Mouse (Mus musculus) bone marrow, adult 2 months (tissue): ENCODE measurements around the gene Col25a1. TPM values are rescaled to one million over a fixed set of nuclear protein-coding genes. Genes with fewer than 3 reads are reported as not detected.

Experiments
- H3K27ac ChIP-seq: fragments of 200-500 bp; 2 replicates; pipeline ENCODE4 v1.5.1; 2012; ENCODE audit warnings: low read depth, mild to moderate bottlenecking, control low read depth, inconsistent platforms, low read length; ENCODE audit not compliant: control insufficient read depth, poor library complexity, insufficient read depth
- H3K4me1 ChIP-seq: fragments of 200-500 bp; 2 replicates; pipeline ENCODE4 v1.6.1; 2011; ENCODE audit warnings: low read length; ENCODE audit not compliant: control insufficient read depth, insufficient read depth
- H3K4me3 ChIP-seq: fragments of 200-500 bp; replicated peaks from 2 replicates; pipeline ENCODE3; 2011; ENCODE audit warnings: mild to moderate bottlenecking, low read depth, low read length, control low read depth; ENCODE audit not compliant: control insufficient read depth
- CTCF ChIP-seq: fragments of 200-500 bp; IDR thresholded peaks from 2 replicates; pipeline ENCODE4 v1.5.1; 2011; ENCODE audit warnings: low read length, control low read depth; ENCODE audit not compliant: control insufficient read depth, insufficient read depth
- POLR2A ChIP-seq: fragments of 200-500 bp; IDR thresholded peaks from 2 replicates; pipeline ENCODE4 v1.6.1; 2011; ENCODE audit warnings: low read depth, mild to moderate bottlenecking, control low read depth, low read length, borderline replicate concordance; ENCODE audit not compliant: control insufficient read depth
- WGBS: fragments of 180-500 bp; shearing (Covaris S2); methylation state at CpG from one replicate; pipeline ENCODE4 v1.1.7; 2018; 5-methylcytosine and 5-hydroxymethylcytosine counted together
- polyA plus RNA-seq: library from polyadenylated mRNA; stranded (reverse); fragments of >200 nt; gene quantifications from 2 replicates; pipeline ENCODE4 v1.2.4, GENCODE M21; 2011; ENCODE audit warnings: low replicate concordance; ENCODE audit not compliant: missing spikeins, insufficient read depth, insufficient read length

Gene Col25a1
- polyA plus RNA-seq, 1 experiment, result not detected

GRCm38 (mm10) chr3:130360813-130361212 is 229.5 kb downstream of the Col25a1 start:
- no peak overlapping the region for H3K27ac ChIP-seq
- no peak for TF ChIP-seq CTCF
- no peak for TF ChIP-seq POLR2A
- no peak overlapping the region for H3K4me3 ChIP-seq
- no peaks in the 10 kb centered on the region for H3K4me1 ChIP-seq
- 18% methylated on average over 7 of the region's 7 CpGs for WGBS

- no peak overlapping the region for H3K27ac ChIP-seq
- no peaks in the 10 kb centered on the region for H3K4me1 ChIP-seq
- no peak for TF ChIP-seq CTCF
- no peak for TF ChIP-seq POLR2A
- 16% methylated on average over 1 of the region's 1 CpGs for WGBS
- no peak overlapping the region for H3K4me3 ChIP-seq
Measured at GRCm38 (mm10) chr3:130361922-130362321, 230.6 kb downstream of the Col25a1 start.

- WGBS, result 83% methylated on average over 7 of the region's 7 CpGs
- no peaks in the 10 kb centered on the region for H3K4me1 ChIP-seq
- TF ChIP-seq POLR2A (no peak), CTCF (no peak)
- H3K27ac ChIP-seq, result no peak overlapping the region
- H3K4me3 ChIP-seq, result no peak overlapping the region
Measured at GRCm38 (mm10) chr3:130362797-130363367, 231.6 kb downstream of the Col25a1 start.

- TF ChIP-seq POLR2A, result no peak
- no peak for TF ChIP-seq CTCF
- Histone ChIP-seq H3K4me3 (no peak overlapping the region), H3K27ac (no peak overlapping the region), H3K4me1 (no peaks in the 10 kb centered on the region; the same call in 1 of the 2 replicates)
- WGBS, result 17% methylated on average over 8 of the region's 8 CpGs
Measured at GRCm38 (mm10) chr3:130366917-130367610, 235.8 kb downstream of the Col25a1 start.

GRCm38 (mm10) chr3:130368352-130368751 is 237.1 kb downstream of the Col25a1 start:
- 82% methylated on average over 4 of the region's 4 CpGs for WGBS
- TF ChIP-seq CTCF, result no peak
- no peak for TF ChIP-seq POLR2A
- Histone ChIP-seq H3K4me3 (no peak overlapping the region), H3K27ac (no peak overlapping the region), H3K4me1 (no peaks in the 10 kb centered on the region; the same call in 1 of the 2 replicates)

GRCm38 (mm10) chr3:130369113-130369512 is 237.8 kb downstream of the Col25a1 start:
- no peak for TF ChIP-seq CTCF
- no peak for TF ChIP-seq POLR2A

GRCm38 (mm10) chr3:130370167-130370566 is 238.9 kb downstream of the Col25a1 start:
- WGBS, result 78% methylated on average over 5 of the region's 5 CpGs

More at GRCm38 (mm10) chr3:130369113-130369512, 237.8 kb downstream of the Col25a1 start:
- WGBS, result 46% methylated on average over 1 of the region's 1 CpGs
- H3K4me1 ChIP-seq, result no peaks in the 10 kb centered on the region; the same call in 1 of the 2 replicates
- no peak overlapping the region for H3K27ac ChIP-seq
- H3K4me3 ChIP-seq, result no peak overlapping the region

GRCm38 (mm10) chr3:130373145-130373544 is 241.8 kb downstream of the Col25a1 start:
- no peaks in the 10 kb centered on the region; the same call in 1 of the 2 replicates for H3K4me1 ChIP-seq
- no peak overlapping the region for H3K27ac ChIP-seq
- TF ChIP-seq CTCF, result no peak
- H3K4me3 ChIP-seq, result no peak overlapping the region
- 72% methylated on average over 7 of the region's 7 CpGs for WGBS

More at GRCm38 (mm10) chr3:130370167-130370566, 238.9 kb downstream of the Col25a1 start:
- TF ChIP-seq POLR2A, result no peak
- TF ChIP-seq CTCF, result no peak
- Histone ChIP-seq H3K4me3 (no peak overlapping the region), H3K27ac (no peak overlapping the region), H3K4me1 (no peaks in the 10 kb centered on the region; the same call in 1 of the 2 replicates)
